Mouse (Mus musculus) embryonic fibroblast, embryonic 13.5 days (primary cell): ENCODE measurements around the gene BC035044. TPM values are rescaled to one million over a fixed set of nuclear protein-coding genes. Genes with fewer than 3 reads are reported as not detected.
"Not testable (repeated sequence)": the region's sequence is repeated elsewhere in the genome, so short reads cannot be mapped to it uniquely, and the experiment has no call there.

Source experiments
- H3K27ac ChIP-seq: 2 replicates; pipeline ENCODE4 v1.5.1; 2012; ENCODE audit warnings: low read length, control low read depth, inconsistent platforms; ENCODE audit not compliant: insufficient read depth
- H3K4me1 ChIP-seq: 2 replicates; pipeline ENCODE4 v1.6.1; 2011; ENCODE audit warnings: low read length; ENCODE audit not compliant: control insufficient read depth, insufficient read depth
- H3K4me3 ChIP-seq: 2 replicates; pipeline ENCODE4 v1.5.1; 2011; ENCODE audit warnings: mild to moderate bottlenecking, control low read depth, low read length; ENCODE audit not compliant: insufficient read depth
- CTCF ChIP-seq: IDR thresholded peaks from 2 replicates; pipeline ENCODE4 v1.5.1; 2011; ENCODE audit warnings: mild to moderate bottlenecking, control low read depth, low read length, moderate library complexity, borderline replicate concordance; ENCODE audit not compliant: insufficient read depth
- POLR2A ChIP-seq: IDR thresholded peaks from 2 replicates; pipeline ENCODE4 v1.6.1; 2011; ENCODE audit warnings: low read depth, mild to moderate bottlenecking, control low read depth, low read length, moderate library complexity
- polyA plus RNA-seq: library from polyadenylated mRNA; stranded (reverse); fragments of >200 nt; gene quantifications from 2 replicates; pipeline ENCODE4 v1.2.4, GENCODE M21; 2011; ENCODE audit warnings: low read depth; ENCODE audit not compliant: missing spikeins, insufficient read length

BC035044 gene
- polyA plus RNA-seq, 1 experiment, result not detected

GRCm38 (mm10) chr6:128826781-128827180 lies 64.1 kb downstream of the BC035044 start:
- H3K4me3 ChIP-seq, result no peak overlapping the region
- no peak for TF ChIP-seq POLR2A
- no peak overlapping the region for H3K27ac ChIP-seq
- H3K4me1 ChIP-seq, result no peaks in the 10 kb centered on the region

- H3K27ac ChIP-seq, result no peak within 1 kb of the TSS
- H3K4me1 ChIP-seq, result no peaks in the 10 kb centered on the region
- no peak for TF ChIP-seq POLR2A
- no peak for TF ChIP-seq CTCF
- no peak within 1 kb of the TSS for H3K4me3 ChIP-seq
Observed at GRCm38 (mm10) chr6:128826132-128826531, 64.8 kb downstream of the BC035044 start, which contains the start of the genes Gm44511 and Klrb1b. Gene Gm44511, minus strand, starts transcription at chr6:128826315. Gene Klrb1b, minus strand, starts transcription at chr6:128826331.

- no peaks in the 10 kb centered on the region for H3K4me1 ChIP-seq
- TF ChIP-seq POLR2A (no peak), CTCF (no peak)
Observed at GRCm38 (mm10) chr6:128818083-128818802, 72.7 kb downstream of the BC035044 start.

GRCm38 (mm10) chr6:128808532-128808931 lies 82.4 kb downstream of the BC035044 start:
- no peak overlapping the region for H3K27ac ChIP-seq
- H3K4me1 ChIP-seq, result no peaks in the 10 kb centered on the region
- no peak for TF ChIP-seq POLR2A
- no peak for TF ChIP-seq CTCF
- no peak overlapping the region for H3K4me3 ChIP-seq

More at GRCm38 (mm10) chr6:128818083-128818802, 72.7 kb downstream of the BC035044 start:
- H3K4me3 ChIP-seq, result no peak overlapping the region
- no peak overlapping the region for H3K27ac ChIP-seq

- TF ChIP-seq CTCF, result no peak
- TF ChIP-seq POLR2A, result no peak
- Histone ChIP-seq H3K4me1 (no peaks in the 10 kb centered on the region), H3K4me3 (no peak overlapping the region), H3K27ac (no peak overlapping the region)
Observed at GRCm38 (mm10) chr6:128807021-128807420, 83.9 kb downstream of the BC035044 start.

GRCm38 (mm10) chr6:128804823-128805640 lies 85.9 kb downstream of the BC035044 start:
- H3K4me3 ChIP-seq, H3K4me1 ChIP-seq, H3K27ac ChIP-seq: not testable (repeated sequence)
- peak; percentile 47; the same call in 1 of the 2 replicates for TF ChIP-seq CTCF

- no peak overlapping the region for H3K27ac ChIP-seq
Observed at GRCm38 (mm10) chr6:128802999-128803857, 87.7 kb downstream of the BC035044 start.

GRCm38 (mm10) chr6:128802557-128802956 lies 88.4 kb downstream of the BC035044 start:
- Histone ChIP-seq H3K4me1 (no peaks in the 10 kb centered on the region), H3K4me3 (peak overlapping the region; percentile 45)
- no peak for TF ChIP-seq CTCF
- TF ChIP-seq POLR2A, result no peak

More at GRCm38 (mm10) chr6:128802999-128803857, 87.7 kb downstream of the BC035044 start:
- Histone ChIP-seq H3K4me3 (peak overlapping the region; percentile 45; the same call in 1 of the 2 replicates), H3K4me1 (no peaks in the 10 kb centered on the region)
- TF ChIP-seq POLR2A (peak; percentile 25; the same call in 1 of the 2 replicates), CTCF (peak; percentile 86)

GRCm38 (mm10) chr6:128800696-128801095 lies 90.2 kb downstream of the BC035044 start:
- not testable (repeated sequence) for H3K4me3 ChIP-seq, H3K4me1 ChIP-seq, H3K27ac ChIP-seq

More at GRCm38 (mm10) chr6:128802557-128802956, 88.4 kb downstream of the BC035044 start:
- no peak overlapping the region for H3K27ac ChIP-seq
